ENCODE assay signal across 18 mouse cellular contexts in genomic region chr3:115407946-115408642, GRCm38 (mm10).
DNase-seq lines count a peak whose midpoint lies in the region; ATAC-seq and TF ChIP-seq lines count a peak whose summit lies in the region.
"Had no signal": no experiment of that assay in that cellular context is flagged by ENCODE, and none has a peak within 500 bp of the region (broad histone marks: within the 10 kb centered on the region; RNA-seq: fewer than 3 reads in every experiment).

No protein-coding gene starts in this region.

- peak overlapping the region; percentile 41 for H3K27ac ChIP-seq in limb, embryonic 12.5 days
- 0 out of 2 replicates have a peak overlapping the region, but pooled peaks have one; percentile 7 for H3K27ac ChIP-seq in limb, embryonic 14.5 days (replicated peaks; ENCODE audit: low read depth, low read length)
- H3K27ac ChIP-seq: embryonic facial prominence, embryonic 10.5 days; embryonic facial prominence, embryonic 12.5 days; forebrain, embryonic 13.5 days; forebrain, embryonic 15.5 days had no signal

- TF ChIP-seq POLR2A in limb, embryonic 14.5 days (IDR thresholded peaks at IDR 0.05; ENCODE audit: borderline replicate concordance, extremely low read depth, insufficient read depth, insufficient read length), result no peak

- peak; percentile 9 for DNase-seq in forelimb bud, embryonic 11.5 days (ENCODE audit: low read depth, low spot score)
- DNase-seq in limb, embryonic 14.5 days (ENCODE audit: low spot score), result peak; percentile 32
- DNase-seq in left cerebral cortex, postnatal 14 days (ENCODE audit: low spot score in 2 of 2), result no peak
- DNase-seq: adrenal gland, adult 2 months; adrenal gland, postnatal 10 days; adrenal gland, postnatal 25 days; cerebellum, adult 11-12 months; cerebellum, adult 2 months; cerebellum, adult 9-10 months; cerebellum, postnatal 10 days; cerebellum, postnatal 25 days; forebrain, postnatal 0 days had no signal

- WGBS in limb, embryonic 12.5 days, result 49% methylated on average over 3 of the region's 3 CpGs
- WGBS in limb, embryonic 14.5 days, result 29% methylated on average over 3 of the region's 3 CpGs

- no peak overlapping the region for H3K9ac ChIP-seq in limb, embryonic 12.5 days (replicated peaks)
- no peak overlapping the region for H3K9ac ChIP-seq in limb, embryonic 14.5 days (ENCODE audit: low read depth, low read length, severe bottlenecking)
- H3K9ac ChIP-seq: embryonic facial prominence, embryonic 12.5 days; forebrain, embryonic 13.5 days; forebrain, embryonic 15.5 days; forebrain, postnatal 0 days had no signal

- no peaks in the 10 kb centered on the region for H3K27me3 ChIP-seq in limb, embryonic 12.5 days
- no peaks in the 10 kb centered on the region for H3K27me3 ChIP-seq in limb, embryonic 14.5 days (ENCODE audit: control insufficient read depth, insufficient read depth, low read length)
- H3K27me3 ChIP-seq: embryonic facial prominence, embryonic 12.5 days; forebrain, embryonic 13.5 days; forebrain, embryonic 15.5 days had no signal

- intact Hi-C loops in left cerebral cortex, postnatal 14 days (cut with DNase I), result no loop called here

- peak; percentile 93 for ATAC-seq in limb, embryonic 12.5 days (ENCODE audit: insufficient number of reproducible peaks, insufficient read depth, low FRiP score, low TSS enrichment, low read depth)
- ATAC-seq in limb, embryonic 14.5 days (ENCODE audit: low FRiP score, low read depth), result peak; percentile 72
- ATAC-seq in cerebellum, adult (ENCODE audit: insufficient number of reproducible peaks, low FRiP score, low TSS enrichment), result no peak
- ATAC-seq: forebrain, embryonic 13.5 days; forebrain, embryonic 15.5 days; forebrain, postnatal 0 days had no signal

- H3K36me3 ChIP-seq in limb, embryonic 12.5 days, result no peaks in the 10 kb centered on the region
- H3K36me3 ChIP-seq in limb, embryonic 14.5 days (ENCODE audit: control insufficient read depth, insufficient read depth, low read length), result no peaks in the 10 kb centered on the region
- H3K36me3 ChIP-seq: embryonic facial prominence, embryonic 10.5 days; embryonic facial prominence, embryonic 12.5 days; forebrain, embryonic 15.5 days had no signal

- 0 out of 2 replicates have a peak, but pooled peaks cover 4% of the 10 kb centered on the region for H3K4me1 ChIP-seq in limb, embryonic 12.5 days (replicated peaks)
- H3K4me1 ChIP-seq in limb, embryonic 14.5 days (ENCODE audit: control insufficient read depth, insufficient read depth, low read length), result peaks cover 5% of the 10 kb centered on the region; the same call in 1 of the 2 replicates
- H3K4me1 ChIP-seq: embryonic facial prominence, embryonic 10.5 days; embryonic facial prominence, embryonic 12.5 days; forebrain, embryonic 13.5 days; forebrain, embryonic 15.5 days had no signal

- no peak overlapping the region for H3K4me2 ChIP-seq in limb, embryonic 12.5 days
- H3K4me2 ChIP-seq in limb, embryonic 14.5 days (replicated peaks; ENCODE audit: low read depth, low read length, severe bottlenecking), result no peak overlapping the region
- H3K4me2 ChIP-seq: embryonic facial prominence, embryonic 12.5 days; forebrain, embryonic 13.5 days; forebrain, embryonic 15.5 days had no signal

- no peaks in the 10 kb centered on the region for H3K9me3 ChIP-seq in limb, embryonic 12.5 days
- no peaks in the 10 kb centered on the region for H3K9me3 ChIP-seq in limb, embryonic 14.5 days (ENCODE audit: control insufficient read depth, low read length)
- H3K9me3 ChIP-seq: embryonic facial prominence, embryonic 10.5 days; embryonic facial prominence, embryonic 12.5 days; forebrain, embryonic 13.5 days; forebrain, embryonic 15.5 days had no signal

- no peak overlapping the region for H3K4me3 ChIP-seq in limb, embryonic 12.5 days (replicated peaks)
- no peak overlapping the region for H3K4me3 ChIP-seq in limb, embryonic 14.5 days (replicated peaks; ENCODE audit: low read length)
- H3K4me3 ChIP-seq: embryonic facial prominence, embryonic 10.5 days; embryonic facial prominence, embryonic 12.5 days; forebrain, embryonic 13.5 days; forebrain, embryonic 15.5 days had no signal

Comparison
In these comparisons a context has a peak if more than half of its experiments do, and no peak if none do; other contexts are left out.
1. DNase-seq: peak in forelimb bud, embryonic 11.5 days (single experiment) and limb, embryonic 14.5 days (single experiment); none in left cerebral cortex, postnatal 14 days (0 of 2).